Mouse (Mus musculus): ENCODE measurements around the gene Tlr7.

GRCm38 (mm10) chrX:167353617-167354016 lies 23.3 kb upstream of the Tlr7 start:
- no peak for TF ChIP-seq GATA1 (IDR thresholded peaks at IDR 0.05; ENCODE audit: borderline replicate concordance, low read length)
- TF ChIP-seq FLI1 (IDR thresholded peaks at IDR 0.05; ENCODE audit: low read length): no peak

All from megakaryocyte, embryonic 14.5 days (primary cell).